Mouse (Mus musculus) ES-E14 (cell line): Measurements from ENCODE around the gene Ankrd36. TPM values are rescaled to one million over a fixed set of nuclear protein-coding genes. Genes with fewer than 3 reads are reported as not detected.
"Not testable (repeated sequence)": the region's sequence is repeated elsewhere in the genome, so short reads cannot be mapped to it uniquely, and the experiment has no call there.

ENCODE experiments used
- DNase-seq: peaks from one replicate; pipeline ENCODE4 v3.0.0-alpha.2; 2013; ENCODE audit warnings: low read depth, low spot score
- H3K27ac ChIP-seq: 2 replicates; pipeline ENCODE4 v1.5.1; 2012; ENCODE audit warnings: low read depth, mild to moderate bottlenecking, low read length, moderate library complexity, mixed read lengths; ENCODE audit not compliant: poor library complexity, insufficient read depth, severe bottlenecking
- H3K36me3 ChIP-seq: 2 replicates; pipeline ENCODE4 v1.6.1; 2012; ENCODE audit warnings: mild to moderate bottlenecking, low read length, moderate library complexity, mixed read lengths; ENCODE audit not compliant: control insufficient read depth, poor library complexity, insufficient read depth, severe bottlenecking
- H3K4me1 ChIP-seq, 2 experiments: fragments of 150-350 bp in 1 of 2; sonication (generic) in 1 of 2; 2 replicates each; pipeline ENCODE4 v1.6.1; 2012; ENCODE audit warnings: low read length in 2 of 2, mild to moderate bottlenecking in 1 of 2, mixed read lengths in 1 of 2; ENCODE audit not compliant: control insufficient read depth in 2 of 2, insufficient read depth in 2 of 2, poor library complexity in 1 of 2
- H3K4me3 ChIP-seq, 2 experiments: fragments of 150-350 bp in 1 of 2; sonication (generic) in 1 of 2; 2 replicates each; pipeline ENCODE4 v1.5.1; 2012; ENCODE audit warnings: low read length in 2 of 2, low read depth in 1 of 2, mild to moderate bottlenecking in 1 of 2, mixed read lengths in 1 of 2; ENCODE audit not compliant: insufficient read depth in 1 of 2, poor library complexity in 1 of 2, severe bottlenecking in 1 of 2
- H3K9ac ChIP-seq: 2 replicates; pipeline ENCODE4 v1.6.1; 2012; ENCODE audit warnings: low read depth, mild to moderate bottlenecking, low read length, mixed read lengths; ENCODE audit not compliant: poor library complexity, insufficient read depth, severe bottlenecking
- H3K9me3 ChIP-seq: fragments of 150-350 bp; sonication (generic); 2 replicates; pipeline ENCODE4 v1.6.1; 2012; ENCODE audit warnings: low read depth, mild to moderate bottlenecking, low read length; ENCODE audit not compliant: control insufficient read depth, insufficient read depth
- CHD2 ChIP-seq: IDR thresholded peaks from 2 replicates; pipeline ENCODE4 v1.6.1; 2014; ENCODE audit warnings: mild to moderate bottlenecking, low read depth, low read length, inconsistent platforms
- HCFC1 ChIP-seq: IDR thresholded peaks from 2 replicates; pipeline ENCODE4 v1.6.1; 2012; ENCODE audit warnings: low read length, inconsistent platforms, borderline replicate concordance; ENCODE audit not compliant: insufficient read depth
- MAFK ChIP-seq: IDR thresholded peaks from 2 replicates; pipeline ENCODE4 v1.6.1; 2014; ENCODE audit warnings: mild to moderate bottlenecking, low read depth, low read length, inconsistent platforms; ENCODE audit not compliant: insufficient read depth
- ZC3H11A ChIP-seq: IDR thresholded peaks from 2 replicates; pipeline ENCODE4 v1.6.1; 2012; ENCODE audit warnings: low read depth, mild to moderate bottlenecking, inconsistent platforms, low read length, borderline replicate concordance
- ZNF384 ChIP-seq: IDR thresholded peaks from 2 replicates; pipeline ENCODE4 v1.6.1; 2012; ENCODE audit warnings: low read depth, low read length, inconsistent platforms
- in situ Hi-C, 2 experiments: fragments of 600-800 bp; cut with MboI; formaldehyde crosslinking; loops; one replicate each; pipeline ENCODE4 v1.15.1; 2025; ENCODE audit warnings: low sequenced_read_pairs in 2 of 2, inconsistent platforms in 1 of 2; ENCODE audit not compliant: unreplicated experiment in 2 of 2
- total RNA-seq: library from RNA; depleted of rRNA; stranded (reverse); fragments of 300-350 nt; gene quantifications from 2 replicates; pipeline ENCODE4 v1.2.3, GENCODE M21; 2012

The Ankrd36 gene
- total RNA-seq, 1 experiment, result 0.45 TPM

DNA sequence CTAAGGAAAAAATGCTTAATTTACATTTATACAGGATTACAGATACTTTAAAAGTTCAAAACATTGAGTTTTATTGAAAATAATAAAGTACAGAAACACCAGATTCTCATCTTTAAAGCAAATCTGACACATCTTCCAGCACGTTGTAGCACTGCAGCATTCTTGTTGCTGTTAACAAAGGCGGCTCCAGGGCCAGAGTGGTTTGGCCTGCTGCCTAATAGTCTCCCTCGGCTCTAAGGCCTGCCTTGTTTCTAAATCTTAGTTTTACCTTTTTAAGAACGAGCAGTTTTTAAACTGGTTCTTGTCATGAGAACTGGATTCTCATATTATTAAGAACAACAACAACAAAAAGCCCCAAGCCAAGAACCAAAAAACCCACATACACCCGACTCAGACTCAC, 40.6 kb upstream of the Ankrd36 start:
- TF ChIP-seq ZNF384 (no peak), ZC3H11A (no peak), HCFC1 (no peak), CHD2 (no peak), MAFK (no peak)
- Histone ChIP-seq H3K9ac (no peak overlapping the region), H3K9me3 (no peaks in the 10 kb centered on the region), H3K4me1 (peaks cover 0 to 9% of the 10 kb centered on the region in 2 experiments; a peak in 1 of 4 replicates), H3K4me3 (no peak overlapping the region), H3K27ac (no peak overlapping the region), H3K36me3 (peaks cover 57% of the 10 kb centered on the region)
- no peak for DNase-seq
- in situ Hi-C loops, result no loop called here

DNA sequence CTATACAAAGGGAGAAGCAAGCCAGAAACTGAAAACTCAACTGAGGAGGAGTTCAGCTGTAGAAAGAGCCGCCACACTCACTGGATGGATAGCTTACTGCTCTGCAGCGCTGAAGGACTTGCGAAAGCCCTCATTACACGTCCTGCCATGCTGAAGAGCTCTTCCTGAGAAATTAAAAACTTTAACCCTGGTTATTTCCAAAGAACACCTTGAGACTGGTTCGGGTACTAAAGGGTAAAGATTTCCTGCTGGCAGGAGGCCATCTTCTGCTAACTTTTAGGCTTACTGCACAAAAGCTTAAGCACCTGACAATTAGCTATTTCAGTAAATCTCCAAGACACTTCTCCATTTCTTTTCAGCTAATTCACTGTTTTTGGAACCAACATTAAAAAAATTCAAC, 39.3 kb upstream of the Ankrd36 start:
- Histone ChIP-seq H3K27ac (no peak overlapping the region), H3K4me3 (no peak overlapping the region), H3K9me3 (no peaks in the 10 kb centered on the region), H3K36me3 (peaks cover 56% of the 10 kb centered on the region), H3K9ac (no peak overlapping the region), H3K4me1 (0 out of 4 replicates have a peak, but pooled peaks cover 0 to 9% of the 10 kb centered on the region in 2 experiments)
- DNase-seq, result no peak
- in situ Hi-C loops, result loop anchor here in 1 of 2 experiments (5.0 kb wide), 1 partner anchor 43 kb away; no protein-coding TSS in a partner anchor
- no peak for TF ChIP-seq ZC3H11A

DNA sequence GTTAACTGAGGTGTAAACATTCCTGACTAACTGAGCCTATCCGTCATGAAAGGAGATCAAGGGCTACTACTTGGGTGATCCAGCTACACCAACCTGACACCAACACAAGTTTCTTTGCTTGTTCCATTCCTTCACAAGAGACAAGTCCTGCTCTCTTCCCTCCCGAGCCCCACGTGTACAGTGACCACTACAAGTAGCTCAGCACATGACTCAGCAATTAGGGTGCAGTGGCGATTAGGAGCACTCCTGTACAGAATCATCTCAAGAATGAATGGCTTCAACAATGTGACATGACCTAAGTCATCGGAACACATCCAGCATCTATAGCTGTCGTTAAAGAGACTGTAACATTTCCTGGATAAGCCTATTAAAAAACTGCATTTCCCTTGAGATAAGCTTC, 38.8 kb upstream of the Ankrd36 start:
- Histone ChIP-seq H3K4me3 (no peak overlapping the region), H3K4me1 (0 out of 4 replicates have a peak, but pooled peaks cover 0 to 9% of the 10 kb centered on the region in 2 experiments), H3K9me3 (no peaks in the 10 kb centered on the region), H3K36me3 (peaks cover 54% of the 10 kb centered on the region), H3K27ac (no peak overlapping the region), H3K9ac (no peak overlapping the region)
- in situ Hi-C loops, result loop anchor here in 1 of 2 experiments (5.0 kb wide), 1 partner anchor 43 kb away; no protein-coding TSS in a partner anchor
- TF ChIP-seq ZNF384 (no peak), ZC3H11A (no peak), HCFC1 (no peak), CHD2 (no peak), MAFK (no peak; the same call in 1 of the 2 replicates)
- DNase-seq, result no peak

GRCm38 (mm10) chr11:5533108-5533507, 36.4 kb upstream of the Ankrd36 start:
- TF ChIP-seq ZC3H11A (no peak), HCFC1 (no peak), MAFK (no peak), CHD2 (no peak), ZNF384 (no peak)
- DNase-seq, result no peak
- in situ Hi-C loops, result loop anchor here in 1 of 2 experiments (5.0 kb wide), 1 partner anchor 46 kb away; no protein-coding TSS in a partner anchor

GRCm38 (mm10) chr11:5537454-5537853, 32.0 kb upstream of the Ankrd36 start:
- peak; percentile 68 for TF ChIP-seq ZNF384
- H3K4me3 ChIP-seq, H3K9me3 ChIP-seq, DNase-seq, H3K4me1 ChIP-seq, H3K9ac ChIP-seq, in situ Hi-C loops, H3K27ac ChIP-seq: not testable (repeated sequence)
- peaks cover 41% of the 10 kb centered on the region for H3K36me3 ChIP-seq

More at GRCm38 (mm10) chr11:5533108-5533507, 36.4 kb upstream of the Ankrd36 start:
- Histone ChIP-seq H3K4me3 (no peak overlapping the region), H3K36me3 (peaks cover 59% of the 10 kb centered on the region), H3K9me3 (no peaks in the 10 kb centered on the region), H3K27ac (no peak overlapping the region), H3K4me1 (0 out of 4 replicates have a peak, but pooled peaks cover 0 to 9% of the 10 kb centered on the region in 2 experiments), H3K9ac (no peak overlapping the region)
